Mouse (Mus musculus) ovary, postnatal 36 days (tissue): ENCODE results near the gene Uqcc1.

Experiments
- DNase-seq: peaks from one replicate; pipeline ENCODE4 v3.0.0; 2022; ENCODE audit warnings: low spot score, mixed read lengths

Gene Uqcc1

GRCm38 (mm10) chr2:155929531-155930442, at the start of gene Uqcc1:
Gene Uqcc1 (minus strand): TSS chr2:155930310.
- DNase-seq, result peak; percentile 85

GRCm38 (mm10) chr2:155979328-155979991, 49.4 kb upstream of the Uqcc1 start:
- DNase-seq, result no peak

GRCm38 (mm10) chr2:155974087-155974731, 44.1 kb upstream of the Uqcc1 start:
- no peak for DNase-seq

GRCm38 (mm10) chr2:155973348-155973747, 43.2 kb upstream of the Uqcc1 start:
- no peak for DNase-seq

- DNase-seq, result no peak
Observed at GRCm38 (mm10) chr2:155962991-155963390, 32.9 kb upstream of the Uqcc1 start.

- DNase-seq, result no peak
Observed at GRCm38 (mm10) chr2:155961862-155962261, 31.8 kb upstream of the Uqcc1 start.

GRCm38 (mm10) chr2:155959981-155960380, 29.9 kb upstream of the Uqcc1 start:
- DNase-seq, result no peak

- peak; percentile 92 for DNase-seq
Observed at GRCm38 (mm10) chr2:155956134-155957059, 26.3 kb upstream of the Uqcc1 start, which contains the start of gene Cep250. Gene Cep250 (plus strand): TSS chr2:155956458.

- DNase-seq, result peak; percentile 49
Observed at GRCm38 (mm10) chr2:155952006-155952405, 21.9 kb upstream of the Uqcc1 start.

- DNase-seq, result no peak
Observed at GRCm38 (mm10) chr2:155949362-155949761, 19.3 kb upstream of the Uqcc1 start.

GRCm38 (mm10) chr2:155947390-155948002, 17.4 kb upstream of the Uqcc1 start:
- no peak for DNase-seq

GRCm38 (mm10) chr2:155946499-155946898, 16.4 kb upstream of the Uqcc1 start:
- no peak for DNase-seq

- DNase-seq, result peak; percentile 73
Observed at GRCm38 (mm10) chr2:155946069-155946468, 16.0 kb upstream of the Uqcc1 start.

- no peak for DNase-seq
Observed at GRCm38 (mm10) chr2:155945580-155945979, 15.5 kb upstream of the Uqcc1 start.

GRCm38 (mm10) chr2:155945124-155945523, 15.0 kb upstream of the Uqcc1 start, which contains the start of gene Gdf5:
Gene Gdf5 (minus strand): TSS chr2:155945367.
- DNase-seq, result no peak

- DNase-seq, result no peak
Observed at GRCm38 (mm10) chr2:155944685-155945084, 14.6 kb upstream of the Uqcc1 start.

- no peak for DNase-seq
Observed at GRCm38 (mm10) chr2:155943463-155943862, 13.4 kb upstream of the Uqcc1 start.

GRCm38 (mm10) chr2:155941697-155942442, 11.8 kb upstream of the Uqcc1 start:
- peak; percentile 51 for DNase-seq

GRCm38 (mm10) chr2:155940681-155941080, 10.6 kb upstream of the Uqcc1 start, which contains the start of gene Gm15557:
Gene Gm15557 (plus strand): TSS chr2:155940728.
- DNase-seq, result no peak

- no peak for DNase-seq
Observed at GRCm38 (mm10) chr2:155939897-155940529, 9.9 kb upstream of the Uqcc1 start.
